Mouse (Mus musculus) liver, embryonic 14.5 days (tissue): Measurements from ENCODE around the gene Mcm2.

Source experiments
- CTCF ChIP-seq: IDR thresholded peaks from 2 replicates; pipeline ENCODE4 v1.5.1; 2016; ENCODE audit warnings: antibody characterized with exemption, low read depth, control low read depth
- EP300 ChIP-seq: IDR thresholded peaks from 2 replicates; pipeline ENCODE4 v1.6.1; 2016; ENCODE audit warnings: antibody characterized with exemption, low read depth

GRCm38 (mm10) chr6:88872811-88873210, 25.8 kb downstream of the Mcm2 start:
- TF ChIP-seq CTCF (no peak), EP300 (no peak)
